Mouse (Mus musculus): ENCODE measurements around the gene Ppm1l. TPM values are rescaled to one million over a fixed set of nuclear protein-coding genes. Genes with fewer than 3 reads are reported as not detected.
"Not testable (repeated sequence)": the region's sequence is repeated elsewhere in the genome, so short reads cannot be mapped to it uniquely, and the experiment has no call there.

Gene Ppm1l
- polyA plus RNA-seq, 1 experiment: 0.75 TPM

DNA sequence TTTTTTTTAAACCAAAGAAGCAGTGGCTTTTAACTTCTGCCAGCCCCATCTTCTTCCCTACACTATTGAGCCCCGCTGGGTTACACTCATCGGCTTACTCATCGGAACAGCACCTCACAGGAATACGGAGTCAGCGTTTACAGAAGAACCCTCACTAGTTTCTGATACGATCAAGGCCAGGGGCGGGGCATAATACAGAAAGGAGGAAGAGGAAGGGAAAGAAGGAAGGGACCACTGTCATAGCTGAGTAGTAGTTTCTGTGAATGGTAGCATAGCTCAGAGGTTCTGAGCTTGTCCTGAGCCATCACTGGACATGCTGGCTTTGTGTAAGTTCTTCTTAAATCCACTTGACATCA lies 243.3 kb downstream of the Ppm1l start:
- no peak for TF ChIP-seq CTCF (IDR thresholded peaks at IDR 0.05; ENCODE audit: low read depth, low read length)
- no peak for TF ChIP-seq POLR2A (IDR thresholded peaks at IDR 0.05; ENCODE audit: borderline replicate concordance, low read depth, low read length)
- no peak overlapping the region for H3K4me3 ChIP-seq (ENCODE audit: insufficient read depth, low read length)
- H3K4me1 ChIP-seq (ENCODE audit: control insufficient read depth, insufficient read depth, low read length): peaks cover 13% of the 10 kb centered on the region
- H3K27ac ChIP-seq (ENCODE audit: insufficient read depth, low read depth, low read length): peak overlapping the region; percentile 16

GRCm38 (mm10) chr3:69561686-69562085 lies 245.0 kb downstream of the Ppm1l start:
- TF ChIP-seq POLR2A (IDR thresholded peaks at IDR 0.05; ENCODE audit: borderline replicate concordance, low read depth, low read length): no peak
- no peak for TF ChIP-seq CTCF (IDR thresholded peaks at IDR 0.05; ENCODE audit: low read depth, low read length)
- Histone ChIP-seq H3K4me1 (ENCODE audit: control insufficient read depth, insufficient read depth, low read length) (peaks cover 13% of the 10 kb centered on the region), H3K27ac (ENCODE audit: insufficient read depth, low read depth, low read length) (no peak overlapping the region), H3K4me3 (ENCODE audit: insufficient read depth, low read length) (no peak overlapping the region)

- Histone ChIP-seq H3K4me3 (ENCODE audit: insufficient read depth, low read length) (no peak overlapping the region), H3K27ac (ENCODE audit: insufficient read depth, low read depth, low read length) (no peak overlapping the region), H3K4me1 (ENCODE audit: control insufficient read depth, insufficient read depth, low read length) (peaks cover 13% of the 10 kb centered on the region)
- TF ChIP-seq POLR2A (IDR thresholded peaks at IDR 0.05; ENCODE audit: borderline replicate concordance, low read depth, low read length) (no peak), CTCF (IDR thresholded peaks at IDR 0.05; ENCODE audit: low read depth, low read length) (no peak)
These were observed 246.7 kb downstream of the Ppm1l start for GRCm38 (mm10) chr3:69563406-69563805.

GRCm38 (mm10) chr3:69565586-69565985 lies 248.9 kb downstream of the Ppm1l start:
- H3K4me3 ChIP-seq (ENCODE audit: insufficient read depth, low read length); H3K27ac ChIP-seq (ENCODE audit: insufficient read depth, low read depth, low read length); H3K4me1 ChIP-seq (ENCODE audit: control insufficient read depth, insufficient read depth, low read length): not testable (repeated sequence)

DNA sequence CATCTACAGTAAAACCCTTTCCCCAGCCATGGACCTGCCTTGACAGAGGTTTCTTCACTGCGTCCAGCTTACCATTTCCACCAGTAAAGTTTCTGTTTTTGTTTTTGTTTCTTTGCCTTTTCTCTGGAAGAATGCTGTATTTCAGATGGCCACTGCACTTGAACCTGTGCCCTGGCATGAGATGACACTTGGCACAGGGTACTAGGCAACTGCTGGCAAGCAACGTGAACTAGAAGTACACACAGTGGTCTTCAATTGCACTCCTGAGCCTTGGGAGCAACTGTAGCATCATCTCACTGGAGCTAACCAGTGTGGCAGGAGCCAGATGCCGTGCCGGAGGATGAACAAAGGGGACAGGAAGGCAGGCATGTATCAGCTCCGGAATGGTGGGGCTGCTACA lies 255.9 kb downstream of the Ppm1l start:
- Histone ChIP-seq H3K4me3 (ENCODE audit: insufficient read depth, low read length) (no peak overlapping the region), H3K27ac (ENCODE audit: insufficient read depth, low read depth, low read length) (no peak overlapping the region)

DNA sequence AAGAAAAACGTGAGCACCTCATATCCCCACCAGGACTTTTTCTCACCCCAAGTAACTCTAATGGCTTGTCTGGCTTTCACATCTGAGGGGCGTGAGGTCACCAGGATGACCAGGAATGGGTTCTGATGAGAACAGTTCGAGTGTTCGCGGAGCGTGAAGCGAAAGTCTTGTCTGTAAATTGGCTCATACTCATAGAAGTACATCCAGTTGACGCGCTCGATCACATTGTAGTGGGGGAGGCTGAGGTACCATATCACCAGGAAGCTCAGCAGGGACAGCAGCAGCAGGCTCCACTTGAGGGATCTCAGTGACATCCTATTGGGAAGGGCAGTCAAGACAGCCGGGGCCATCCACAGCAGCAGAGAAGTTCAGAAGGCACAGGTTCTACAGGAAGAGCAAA lies 258.9 kb downstream of the Ppm1l start:
- Histone ChIP-seq H3K4me3 (ENCODE audit: insufficient read depth, low read length) (no peak overlapping the region), H3K4me1 (ENCODE audit: control insufficient read depth, insufficient read depth, low read length) (0 out of 2 replicates have a peak, but pooled peaks cover 2% of the 10 kb centered on the region), H3K27ac (ENCODE audit: insufficient read depth, low read depth, low read length) (no peak overlapping the region)
- TF ChIP-seq CTCF (IDR thresholded peaks at IDR 0.05; ENCODE audit: low read depth, low read length) (no peak), POLR2A (IDR thresholded peaks at IDR 0.05; ENCODE audit: borderline replicate concordance, low read depth, low read length) (no peak)

More for the DNA sequence above, 255.9 kb downstream of the Ppm1l start:
- no peak for TF ChIP-seq CTCF (IDR thresholded peaks at IDR 0.05; ENCODE audit: low read depth, low read length)
- no peak for TF ChIP-seq POLR2A (IDR thresholded peaks at IDR 0.05; ENCODE audit: borderline replicate concordance, low read depth, low read length)
- H3K4me1 ChIP-seq (ENCODE audit: control insufficient read depth, insufficient read depth, low read length): 0 out of 2 replicates have a peak, but pooled peaks cover 2% of the 10 kb centered on the region

DNA sequence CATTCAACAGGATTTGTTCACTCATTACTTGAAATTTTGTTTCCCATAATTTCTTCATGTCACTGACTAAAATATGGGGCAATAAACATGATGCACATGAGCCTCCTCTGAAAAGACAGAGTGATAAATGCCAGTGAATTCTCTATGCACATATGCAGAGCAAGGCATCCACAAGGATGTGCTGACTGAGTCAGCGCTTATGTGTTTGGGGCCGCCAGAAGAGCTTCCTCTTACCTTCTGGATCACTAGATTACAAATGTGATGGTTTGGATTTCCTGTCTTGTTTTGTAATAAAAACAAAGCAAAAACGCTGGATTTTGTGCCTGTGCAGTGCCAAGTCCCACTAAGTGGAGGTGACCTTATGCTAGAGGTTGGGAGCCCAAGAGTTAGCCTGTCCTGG lies 260.1 kb downstream of the Ppm1l start:
- TF ChIP-seq CTCF (IDR thresholded peaks at IDR 0.05; ENCODE audit: low read depth, low read length) (no peak), POLR2A (IDR thresholded peaks at IDR 0.05; ENCODE audit: borderline replicate concordance, low read depth, low read length) (no peak)
- Histone ChIP-seq H3K4me1 (ENCODE audit: control insufficient read depth, insufficient read depth, low read length) (0 out of 2 replicates have a peak, but pooled peaks cover 2% of the 10 kb centered on the region), H3K4me3 (ENCODE audit: insufficient read depth, low read length) (no peak overlapping the region), H3K27ac (ENCODE audit: insufficient read depth, low read depth, low read length) (no peak overlapping the region)

- Histone ChIP-seq H3K4me3 (ENCODE audit: insufficient read depth, low read length) (no peak overlapping the region), H3K4me1 (ENCODE audit: control insufficient read depth, insufficient read depth, low read length) (0 out of 2 replicates have a peak, but pooled peaks cover 2% of the 10 kb centered on the region), H3K27ac (ENCODE audit: insufficient read depth, low read depth, low read length) (no peak overlapping the region)
- TF ChIP-seq POLR2A (IDR thresholded peaks at IDR 0.05; ENCODE audit: borderline replicate concordance, low read depth, low read length) (no peak), CTCF (IDR thresholded peaks at IDR 0.05; ENCODE audit: low read depth, low read length) (no peak)
These were observed 262.1 kb downstream of the Ppm1l start for GRCm38 (mm10) chr3:69578791-69579190.

DNA sequence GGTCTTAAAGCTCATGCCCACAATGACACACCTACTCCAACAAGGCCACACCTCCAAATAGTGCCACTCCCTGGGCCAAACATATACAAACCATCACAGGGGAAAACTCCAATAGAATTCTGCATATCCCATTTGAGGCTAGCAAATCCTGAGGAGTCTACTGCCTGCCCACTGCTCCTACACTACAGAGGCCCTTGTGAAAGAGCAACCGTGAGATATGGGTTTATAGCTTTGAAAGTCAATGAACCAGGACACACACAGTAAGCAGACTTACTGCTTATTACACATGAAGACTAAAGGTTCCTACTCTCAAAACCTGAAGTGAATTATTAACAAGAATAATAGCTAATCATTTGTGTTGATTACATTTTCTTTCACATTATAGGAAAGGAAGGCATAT lies 267.1 kb downstream of the Ppm1l start:
- peaks cover 4% of the 10 kb centered on the region for H3K4me1 ChIP-seq (ENCODE audit: control insufficient read depth, insufficient read depth, low read length)
- no peak overlapping the region for H3K4me3 ChIP-seq (ENCODE audit: insufficient read depth, low read length)
- no peak for TF ChIP-seq CTCF (IDR thresholded peaks at IDR 0.05; ENCODE audit: low read depth, low read length)
- no peak for TF ChIP-seq POLR2A (IDR thresholded peaks at IDR 0.05; ENCODE audit: borderline replicate concordance, low read depth, low read length)
- H3K27ac ChIP-seq (ENCODE audit: insufficient read depth, low read depth, low read length): no peak overlapping the region

DNA sequence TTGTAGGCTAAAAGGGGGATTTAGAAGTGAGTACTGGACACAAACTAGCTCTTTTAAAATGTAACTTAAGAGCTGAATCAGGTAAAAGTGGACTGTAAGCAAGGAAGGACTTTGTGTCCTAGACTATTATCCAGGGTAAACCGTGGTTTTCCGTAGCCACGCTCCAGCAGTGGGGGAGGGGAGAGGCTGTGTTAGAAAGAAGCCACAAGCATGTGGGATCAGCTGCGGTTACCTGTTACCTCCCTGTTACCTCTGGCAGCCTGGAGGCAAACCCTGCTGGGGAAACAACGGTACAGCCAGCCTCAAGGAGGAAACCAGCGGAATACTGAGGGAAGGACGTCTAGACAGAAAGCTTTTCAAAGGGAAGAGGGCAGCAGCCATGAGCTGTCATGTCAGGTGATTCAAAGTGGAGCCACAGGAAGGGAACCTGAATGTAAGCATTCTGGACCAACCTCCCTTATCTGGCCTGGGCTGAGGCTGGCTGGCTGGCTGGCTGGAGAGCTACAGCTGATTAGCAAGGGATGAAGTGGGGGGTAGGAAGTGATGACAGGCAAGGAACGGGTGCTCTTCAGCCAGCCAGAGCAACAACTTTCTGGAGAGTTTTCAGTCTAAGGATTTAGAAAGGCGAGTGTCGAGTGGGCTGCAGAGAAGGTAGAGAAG lies 271.6 kb downstream of the Ppm1l start:
- TF ChIP-seq CTCF (IDR thresholded peaks at IDR 0.05; ENCODE audit: low read depth, low read length) (no peak), POLR2A (IDR thresholded peaks at IDR 0.05; ENCODE audit: borderline replicate concordance, low read depth, low read length) (no peak)
- no peak overlapping the region for H3K4me3 ChIP-seq (ENCODE audit: insufficient read depth, low read length)
- H3K4me1 ChIP-seq (ENCODE audit: control insufficient read depth, insufficient read depth, low read length): peaks cover 4% of the 10 kb centered on the region
- no peak overlapping the region for H3K27ac ChIP-seq (ENCODE audit: insufficient read depth, low read depth, low read length)

DNA sequence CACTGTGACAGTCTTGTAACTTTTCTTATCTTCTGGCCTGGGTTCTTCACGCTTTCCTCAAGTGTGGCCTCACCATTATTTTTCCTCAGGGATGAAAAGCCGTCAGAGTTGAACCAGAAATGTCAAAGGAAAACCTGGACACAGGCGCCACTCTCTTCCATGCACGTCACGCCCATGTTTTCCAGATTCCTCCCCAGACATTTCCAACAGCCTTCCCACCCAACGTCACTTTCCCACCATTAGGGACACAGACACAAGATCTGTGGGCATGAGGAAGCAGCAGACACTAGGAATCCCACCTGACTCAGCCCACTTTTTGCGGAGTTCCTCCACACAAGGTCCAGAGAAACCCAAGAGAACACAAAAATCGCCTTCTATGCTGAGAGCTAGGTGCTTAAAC lies 276.8 kb downstream of the Ppm1l start:
- Histone ChIP-seq H3K27ac (ENCODE audit: insufficient read depth, low read depth, low read length) (no peak overlapping the region), H3K4me1 (ENCODE audit: control insufficient read depth, insufficient read depth, low read length) (peaks cover 6% of the 10 kb centered on the region), H3K4me3 (ENCODE audit: insufficient read depth, low read length) (no peak overlapping the region)
- no peak for TF ChIP-seq CTCF (IDR thresholded peaks at IDR 0.05; ENCODE audit: low read depth, low read length)

All from bone marrow macrophage, adult 2 months (primary cell).